Mouse (Mus musculus) olfactory bulb, adult 2 months (tissue): ENCODE results near the gene Sh3bgrl. TPM values are rescaled to one million over a fixed set of nuclear protein-coding genes. Genes with fewer than 3 reads are reported as not detected.

Source experiments
- H3K27ac ChIP-seq: fragments of 200-500 bp; 2 replicates; pipeline ENCODE4 v1.5.1; 2012; ENCODE audit warnings: low read depth, low read length; ENCODE audit not compliant: insufficient read depth
- H3K4me1 ChIP-seq: fragments of 200-500 bp; 2 replicates; pipeline ENCODE4 v1.6.1; 2012; ENCODE audit warnings: low read length; ENCODE audit not compliant: control insufficient read depth, insufficient read depth
- H3K4me3 ChIP-seq: fragments of 200-500 bp; 2 replicates; pipeline ENCODE4 v1.5.1; 2012; ENCODE audit warnings: mild to moderate bottlenecking, low read depth, low read length, moderate library complexity; ENCODE audit not compliant: insufficient read depth
- CTCF ChIP-seq: fragments of 200-500 bp; IDR thresholded peaks from 2 replicates; pipeline ENCODE4 v1.5.1; 2012; ENCODE audit warnings: low read depth, mild to moderate bottlenecking, low read length, moderate library complexity; ENCODE audit not compliant: insufficient read depth
- POLR2A ChIP-seq: fragments of 200-500 bp; IDR thresholded peaks from 2 replicates; pipeline ENCODE4 v1.6.1; 2012; ENCODE audit warnings: mild to moderate bottlenecking, low read depth, low read length, moderate library complexity; ENCODE audit not compliant: insufficient read depth
- WGBS: fragments of 180-500 bp; shearing (Covaris S2); methylation state at CpG from one replicate; pipeline ENCODE4 v1.1.7; 2018; 5-methylcytosine and 5-hydroxymethylcytosine counted together
- polyA plus RNA-seq: library from polyadenylated mRNA; stranded (reverse); fragments of >200 nt; gene quantifications from 2 replicates; pipeline ENCODE4 v1.2.4, GENCODE M21; 2012; ENCODE audit warnings: low replicate concordance; ENCODE audit not compliant: missing spikeins, insufficient read depth, insufficient read length

Sh3bgrl gene
- polyA plus RNA-seq, 1 experiment = not detected

DNA sequence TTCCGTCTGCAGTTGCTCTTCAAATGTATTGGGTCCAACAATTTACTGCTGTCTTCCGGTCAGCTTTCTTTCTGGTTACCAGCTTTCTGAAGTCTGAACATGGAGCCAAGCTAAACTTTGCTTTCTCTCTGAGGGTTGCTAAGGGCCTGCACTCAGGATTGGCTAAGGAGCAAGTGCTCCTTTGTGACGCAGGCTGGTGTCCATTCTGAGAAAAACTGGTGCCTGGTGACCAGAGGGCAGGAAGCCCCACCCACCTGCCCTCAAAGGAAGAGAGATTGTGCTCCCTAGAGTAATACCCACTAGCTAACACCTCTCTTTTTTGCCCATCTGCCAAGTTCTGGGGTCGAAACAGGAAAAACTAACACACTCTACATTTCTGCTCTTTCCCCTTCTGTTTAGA, 95.8 kb downstream of the Sh3bgrl start:
- H3K4me3 ChIP-seq = no peak overlapping the region
- TF ChIP-seq CTCF (no peak), POLR2A (no peak)
- no peaks in the 10 kb centered on the region for H3K4me1 ChIP-seq
- H3K27ac ChIP-seq = no peak overlapping the region
- WGBS = 59% methylated on average over 4 of the region's 4 CpGs

- 69% methylated on average over 4 of the region's 4 CpGs for WGBS
- TF ChIP-seq POLR2A = no peak
- no peak for TF ChIP-seq CTCF
- H3K4me3 ChIP-seq = no peak overlapping the region
- H3K4me1 ChIP-seq = no peaks in the 10 kb centered on the region
- H3K27ac ChIP-seq = no peak overlapping the region
Observed at GRCm38 (mm10) chrX:109191436-109191835, 96.3 kb downstream of the Sh3bgrl start.

DNA sequence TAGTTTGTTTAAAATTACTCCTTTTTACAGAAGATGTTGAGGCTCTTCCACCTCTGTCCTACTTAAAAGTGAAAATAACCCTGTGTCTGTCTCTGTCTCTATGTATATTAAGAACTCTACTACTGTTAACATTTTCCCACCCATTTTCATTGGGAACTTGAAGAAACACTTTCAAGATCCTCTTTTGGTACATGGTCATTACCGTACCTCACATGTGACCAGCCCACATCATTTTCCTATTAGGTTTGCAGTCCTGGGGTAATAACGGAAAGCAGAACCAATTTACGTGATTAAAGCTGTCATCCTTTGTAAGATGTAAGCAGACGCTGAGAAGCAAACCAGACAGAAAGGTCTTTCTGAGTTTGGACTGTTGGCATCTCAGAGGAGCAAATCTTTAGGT, 101.3 kb downstream of the Sh3bgrl start, which contains the start of gene Gm6377:
Gm6377 (plus strand) TSS at position 289 of the 400 bp plus-strand sequence.
- Histone ChIP-seq H3K4me3 (no peak within 1 kb of the TSS), H3K27ac (no peak within 1 kb of the TSS), H3K4me1 (no peaks in the 10 kb centered on the region)
- TF ChIP-seq CTCF (no peak), POLR2A (no peak)
- 77% methylated on average over 4 of the region's 4 CpGs for WGBS

DNA sequence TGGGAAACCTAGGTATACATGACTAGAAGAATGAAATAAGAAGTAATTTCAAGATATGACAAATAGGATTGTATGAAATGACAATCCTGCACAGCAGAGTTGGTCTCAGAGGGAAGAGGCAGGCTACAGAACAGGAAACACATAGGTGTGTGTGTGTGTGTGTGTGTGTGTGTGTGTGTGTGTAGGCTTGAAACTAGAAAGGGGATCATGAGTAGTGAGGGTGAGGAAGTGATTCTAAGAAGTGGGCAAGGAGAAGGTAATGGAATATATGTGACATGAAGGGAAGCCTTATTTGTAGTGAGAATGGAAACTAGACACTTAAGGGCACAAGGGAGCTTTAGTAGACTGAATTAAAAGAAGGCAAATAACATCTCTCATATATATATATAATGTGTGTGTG, 112.7 kb downstream of the Sh3bgrl start:
- no peak overlapping the region for H3K27ac ChIP-seq
- H3K4me3 ChIP-seq = no peak overlapping the region
- TF ChIP-seq CTCF = no peak
- no peak for TF ChIP-seq POLR2A
- no peaks in the 10 kb centered on the region for H3K4me1 ChIP-seq

- no peak overlapping the region for H3K27ac ChIP-seq
- TF ChIP-seq POLR2A = no peak
- no peak for TF ChIP-seq CTCF
- no peak overlapping the region for H3K4me3 ChIP-seq
- no peaks in the 10 kb centered on the region for H3K4me1 ChIP-seq
- 100% methylated on average over 1 of the region's 1 CpGs for WGBS
Observed at GRCm38 (mm10) chrX:109228720-109229119, 133.6 kb downstream of the Sh3bgrl start.

- no peak for TF ChIP-seq POLR2A
- no peak for TF ChIP-seq CTCF
- WGBS = 91% methylated on average over 3 of the region's 3 CpGs
- H3K4me3 ChIP-seq = no peak overlapping the region
- no peaks in the 10 kb centered on the region for H3K4me1 ChIP-seq
- no peak overlapping the region for H3K27ac ChIP-seq
Observed at GRCm38 (mm10) chrX:109235383-109236036, 140.3 kb downstream of the Sh3bgrl start.

DNA sequence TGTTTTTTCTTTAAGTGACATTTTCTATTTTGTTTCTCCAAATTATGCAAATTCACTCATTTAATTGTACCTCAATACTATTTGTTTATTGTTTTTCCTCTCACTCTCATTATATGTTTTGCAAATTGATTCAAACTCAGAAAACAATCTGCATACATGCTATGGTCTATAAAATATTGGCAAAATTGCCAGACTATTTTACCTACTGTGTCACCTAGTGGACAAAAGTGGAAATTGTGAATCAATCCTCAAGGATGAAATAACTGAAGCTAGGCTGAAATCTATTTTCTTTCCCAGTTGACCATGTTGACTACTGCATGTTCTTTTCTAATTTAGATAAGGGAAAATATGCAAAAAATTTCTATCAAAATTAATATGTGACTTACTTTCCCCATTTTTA, 143.0 kb downstream of the Sh3bgrl start:
- Histone ChIP-seq H3K27ac (no peak overlapping the region), H3K4me3 (no peak overlapping the region), H3K4me1 (no peaks in the 10 kb centered on the region)
- TF ChIP-seq CTCF = no peak

Other genes starting within 250 kb of the Sh3bgrl start
- gene Hmgn5, start 82.0 kb upstream of the Sh3bgrl start, polyA plus RNA-seq = not detected in 2 replicates
- not detected in 2 replicates for gene Gm6377, start 101.4 kb downstream of the Sh3bgrl start, polyA plus RNA-seq